Mouse (Mus musculus): ENCODE results near the gene Kir3dl2.
"Not testable (repeated sequence)": the region's sequence is repeated elsewhere in the genome, so short reads cannot be mapped to it uniquely, and the experiment has no call there.

Kir3dl2 gene

GRCm38 (mm10) chrX:136543956-136544355 is at the start of gene Kir3dl2:
TSS of gene Kir3dl2 (minus strand) at chrX:136544056.
- DNase-seq: not testable (repeated sequence)

- DNase-seq: no peak
These were observed 47.0 kb upstream of the Kir3dl2 start for GRCm38 (mm10) chrX:136590897-136591257.

- peak; percentile 67 for DNase-seq
These were observed 46.5 kb upstream of the Kir3dl2 start, which contains the start of gene Tceal3 for GRCm38 (mm10) chrX:136590199-136590896. TSS of gene Tceal3 (plus strand) at chrX:136590842.

GRCm38 (mm10) chrX:136584617-136585016 is 40.8 kb upstream of the Kir3dl2 start:
- DNase-seq: no peak

GRCm38 (mm10) chrX:136569094-136569493 is 25.2 kb upstream of the Kir3dl2 start:
- DNase-seq: not testable (repeated sequence)

- not testable (repeated sequence) for DNase-seq
These were observed 26.2 kb downstream of the Kir3dl2 start, which contains the start of gene Kir3dl1 for GRCm38 (mm10) chrX:136517699-136518098. TSS of gene Kir3dl1 (plus strand) at chrX:136517999.
